Mouse (Mus musculus): ENCODE results near the gene Tex19.2. TPM values are rescaled to one million over a fixed set of nuclear protein-coding genes. Genes with fewer than 3 reads are reported as not detected.
"Not testable (repeated sequence)": the region's sequence is repeated elsewhere in the genome, so short reads cannot be mapped to it uniquely, and the experiment has no call there.

Gene Tex19.2
- total and polyA plus RNA-seq, 3 experiments = 0.64 to 2.4 (median 1.4) TPM

DNA sequence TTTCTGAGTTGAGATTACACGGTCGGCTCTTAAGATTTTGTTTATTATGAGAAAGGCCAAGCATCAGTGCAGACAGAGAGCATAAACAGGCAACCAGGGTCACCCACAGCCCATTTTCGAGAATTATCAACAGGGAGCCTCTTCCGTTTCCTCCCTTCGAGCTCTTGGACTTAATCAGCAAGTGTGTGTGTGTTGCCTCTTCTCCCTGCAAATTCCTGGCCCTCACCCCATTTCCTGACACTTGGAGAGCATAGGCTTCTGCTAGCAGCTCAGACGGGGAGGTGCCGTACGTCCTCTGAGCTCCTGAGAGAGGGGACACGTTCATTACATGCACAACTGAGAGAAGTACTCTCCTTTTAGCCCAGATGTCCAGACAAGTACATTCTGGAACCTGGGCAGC is 10.4 kb downstream of the Tex19.2 start:
- H3K4me3 ChIP-seq (replicated peaks in 1 of 3; ENCODE audit: low read depth in 2 of 3, low read length in 2 of 3, poor library complexity in 1 of 3) = no peak overlapping the region
- no peaks in the 10 kb centered on the region for H3K36me3 ChIP-seq (replicated peaks in 1 of 2; ENCODE audit: control insufficient read depth in 1 of 2, insufficient read depth in 1 of 2, low read length in 1 of 2)
- dilution Hi-C loops (cut with MboI; ENCODE audit: extremely low pct_ligation_motif_present, extremely low pct_unique_long_range_greater_than_20kb, low sequenced_read_pairs) = no loop called here

DNA sequence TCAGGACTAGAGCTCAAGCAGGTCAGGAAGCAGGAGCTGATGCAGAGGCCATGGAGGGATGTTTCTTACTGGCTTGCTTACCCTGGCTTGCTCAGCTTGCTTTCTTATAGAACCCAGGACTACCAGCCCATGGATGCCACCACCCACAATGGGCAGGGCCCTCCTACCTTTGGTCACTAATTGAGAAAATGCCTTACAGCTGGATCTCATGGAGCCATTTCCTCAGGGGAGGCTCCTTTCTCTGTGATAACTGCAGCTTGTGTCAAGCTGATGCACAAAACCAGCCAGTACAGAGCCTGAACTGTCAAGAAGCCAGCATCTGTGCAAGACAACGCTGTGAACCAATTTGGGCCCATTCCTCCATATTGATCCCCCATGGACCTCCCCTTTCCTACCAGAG is 11.2 kb downstream of the Tex19.2 start:
- dilution Hi-C loops (cut with MboI; ENCODE audit: extremely low pct_ligation_motif_present, extremely low pct_unique_long_range_greater_than_20kb, low sequenced_read_pairs); DNase-seq (ENCODE audit: extremely low read depth); H3K4me3 ChIP-seq (replicated peaks in 1 of 3; ENCODE audit: low read depth in 2 of 3, low read length in 2 of 3, poor library complexity in 1 of 3); H3K27me3 ChIP-seq (replicated peaks); H3K4me1 ChIP-seq (ENCODE audit: control insufficient read depth in 1 of 2, insufficient read depth in 2 of 2); H3K27ac ChIP-seq (ENCODE audit: insufficient read depth, low read depth); H3K4me2 ChIP-seq (ENCODE audit: insufficient read depth, low read depth, poor library complexity, severe bottlenecking); H3K36me3 ChIP-seq (replicated peaks in 1 of 2; ENCODE audit: control insufficient read depth in 1 of 2, insufficient read depth in 1 of 2, low read length in 1 of 2); H3K79me2 ChIP-seq (replicated peaks; ENCODE audit: control insufficient read depth, extremely low read depth, insufficient read depth, poor library complexity, severe bottlenecking); H3K9ac ChIP-seq (ENCODE audit: insufficient read depth, low read depth); H3K9me3 ChIP-seq (replicated peaks; ENCODE audit: low read length); in situ Hi-C loops (cut with MboI; ENCODE audit: low pct_ligation_motif_present, low pct_unique_long_range_greater_than_20kb, low sequenced_read_pairs): not testable (repeated sequence)

More for the DNA sequence above, 10.4 kb downstream of the Tex19.2 start:
- no peaks in the 10 kb centered on the region for H3K79me2 ChIP-seq (replicated peaks; ENCODE audit: control insufficient read depth, extremely low read depth, insufficient read depth, poor library complexity, severe bottlenecking)
- H3K27ac ChIP-seq (ENCODE audit: insufficient read depth, low read depth) = no peak overlapping the region
- TF ChIP-seq MYC (IDR thresholded peaks at IDR 0.05; ENCODE audit: low read depth, low read length) = no peak
- no peak for TF ChIP-seq RCOR1 (conservative IDR thresholded peaks at IDR 0.05; ENCODE audit: low read depth, low read length)
- no peaks in the 10 kb centered on the region for H3K4me1 ChIP-seq (ENCODE audit: control insufficient read depth in 1 of 2, insufficient read depth in 2 of 2)
- in situ Hi-C loops (cut with MboI; ENCODE audit: low pct_ligation_motif_present, low pct_unique_long_range_greater_than_20kb, low sequenced_read_pairs) = no loop called here
- H3K4me2 ChIP-seq (ENCODE audit: insufficient read depth, low read depth, poor library complexity, severe bottlenecking) = no peak overlapping the region
- H3K9me3 ChIP-seq (replicated peaks; ENCODE audit: low read length) = no peaks in the 10 kb centered on the region
- peaks cover 3% of the 10 kb centered on the region for H3K27me3 ChIP-seq (replicated peaks)
- H3K9ac ChIP-seq (ENCODE audit: insufficient read depth, low read depth) = no peak overlapping the region
- DNase-seq (ENCODE audit: extremely low read depth) = no peak

DNA sequence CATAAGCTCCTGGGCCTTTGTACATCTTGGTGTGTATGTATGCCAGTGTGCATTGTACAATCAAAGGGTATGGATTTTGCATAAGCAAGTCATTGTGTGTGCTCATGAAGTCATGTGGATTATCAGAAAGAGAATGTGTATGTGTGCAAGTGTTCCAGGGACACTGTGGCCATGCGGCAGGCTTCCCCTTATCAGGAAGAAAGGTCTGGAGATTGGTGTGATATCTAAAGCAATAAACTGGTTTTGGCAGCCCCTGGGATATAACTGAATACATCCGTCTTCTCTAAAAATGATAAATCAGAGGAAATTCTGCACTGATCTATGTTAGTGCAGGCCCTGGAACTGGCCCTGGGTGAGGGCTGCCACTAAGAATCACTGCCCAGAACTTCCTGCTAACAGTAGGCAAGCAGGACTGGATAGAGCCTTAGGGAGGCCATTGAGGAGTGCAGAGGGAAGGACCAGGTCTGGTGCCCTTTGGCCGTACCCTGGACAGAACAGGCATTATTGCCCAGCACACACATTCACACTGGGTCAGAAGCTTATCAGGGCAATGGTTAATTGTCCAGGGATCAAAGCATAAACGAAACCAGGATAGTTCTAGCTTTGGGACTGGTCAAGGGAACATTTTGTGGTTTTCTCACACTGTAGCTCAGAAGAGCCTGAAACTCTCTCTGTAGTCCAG is 17.2 kb downstream of the Tex19.2 start:
- in situ Hi-C loops (cut with MboI; ENCODE audit: low pct_ligation_motif_present, low pct_unique_long_range_greater_than_20kb, low sequenced_read_pairs) (no loop called here), dilution Hi-C loops (cut with MboI; ENCODE audit: extremely low pct_ligation_motif_present, extremely low pct_unique_long_range_greater_than_20kb, low sequenced_read_pairs) (no loop called here)
- no peaks in the 10 kb centered on the region for H3K79me2 ChIP-seq (replicated peaks; ENCODE audit: control insufficient read depth, extremely low read depth, insufficient read depth, poor library complexity, severe bottlenecking)
- no peaks in the 10 kb centered on the region for H3K36me3 ChIP-seq (replicated peaks in 1 of 2; ENCODE audit: control insufficient read depth in 1 of 2, insufficient read depth in 1 of 2, low read length in 1 of 2)
- no peaks in the 10 kb centered on the region for H3K9me3 ChIP-seq (replicated peaks; ENCODE audit: low read length)
- no peak for DNase-seq (ENCODE audit: extremely low read depth)
- H3K4me1 ChIP-seq (ENCODE audit: control insufficient read depth in 1 of 2, insufficient read depth in 2 of 2) = no peaks in the 10 kb centered on the region
- no peak for TF ChIP-seq POLR2A (IDR thresholded peaks at IDR 0.05; ENCODE audit: low read depth, low read length)
- no peak for TF ChIP-seq UBTF (IDR thresholded peaks at IDR 0.05; ENCODE audit: low read depth, low read length)
- no peak for TF ChIP-seq EP300 (IDR thresholded peaks at IDR 0.05; ENCODE audit: low read length)
- H3K27ac ChIP-seq (ENCODE audit: insufficient read depth, low read depth) = no peak overlapping the region
- H3K4me2 ChIP-seq (ENCODE audit: insufficient read depth, low read depth, poor library complexity, severe bottlenecking) = no peak overlapping the region
- H3K9ac ChIP-seq (ENCODE audit: insufficient read depth, low read depth) = no peak overlapping the region
- H3K4me3 ChIP-seq (replicated peaks in 1 of 3; ENCODE audit: low read depth in 2 of 3, low read length in 2 of 3, poor library complexity in 1 of 3) = no peak overlapping the region
- no peaks in the 10 kb centered on the region for H3K27me3 ChIP-seq (replicated peaks)

DNA sequence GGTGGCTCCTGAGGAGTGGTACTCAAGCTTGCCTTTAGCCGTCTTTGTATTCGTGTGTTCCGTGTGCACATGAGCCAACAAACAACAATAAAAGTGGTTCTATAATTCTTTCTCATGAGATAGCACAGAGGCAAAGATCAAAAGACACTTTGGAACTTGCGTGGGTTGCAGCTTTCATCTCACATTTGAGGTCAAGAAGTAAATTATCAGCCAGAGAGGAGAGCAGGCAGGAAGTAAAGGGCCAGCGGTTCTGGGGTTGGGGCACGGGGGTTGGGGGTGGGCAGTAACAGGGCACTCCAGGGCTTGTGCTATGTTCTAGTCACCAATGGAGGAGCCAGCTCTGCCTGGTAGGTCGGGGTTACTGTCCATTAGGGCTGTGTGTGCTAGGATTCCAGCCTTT is 17.8 kb downstream of the Tex19.2 start:
- Histone ChIP-seq H3K27me3 (replicated peaks) (no peaks in the 10 kb centered on the region), H3K9me3 (replicated peaks; ENCODE audit: low read length) (no peaks in the 10 kb centered on the region), H3K36me3 (replicated peaks in 1 of 2; ENCODE audit: control insufficient read depth in 1 of 2, insufficient read depth in 1 of 2, low read length in 1 of 2) (no peaks in the 10 kb centered on the region), H3K9ac (ENCODE audit: insufficient read depth, low read depth) (no peak overlapping the region), H3K4me2 (ENCODE audit: insufficient read depth, low read depth, poor library complexity, severe bottlenecking) (no peak overlapping the region), H3K27ac (ENCODE audit: insufficient read depth, low read depth) (no peak overlapping the region), H3K4me1 (ENCODE audit: control insufficient read depth in 1 of 2, insufficient read depth in 2 of 2) (no peaks in the 10 kb centered on the region), H3K4me3 (replicated peaks in 1 of 3; ENCODE audit: low read depth in 2 of 3, low read length in 2 of 3, poor library complexity in 1 of 3) (no peak overlapping the region), H3K79me2 (replicated peaks; ENCODE audit: control insufficient read depth, extremely low read depth, insufficient read depth, poor library complexity, severe bottlenecking) (no peaks in the 10 kb centered on the region)
- no peak for DNase-seq (ENCODE audit: extremely low read depth)
- no peak for TF ChIP-seq CTCF (conservative IDR thresholded peaks at IDR 0.05 in 1 of 2, IDR thresholded peaks at IDR 0.05 in 1 of 2; ENCODE audit: low read depth in 2 of 2, low read length in 2 of 2)
- TF ChIP-seq EP300 (IDR thresholded peaks at IDR 0.05; ENCODE audit: low read length) = no peak
- TF ChIP-seq MXI1 (IDR thresholded peaks at IDR 0.05; ENCODE audit: low read depth, low read length) = no peak
- TF ChIP-seq MAFK (IDR thresholded peaks at IDR 0.05; ENCODE audit: insufficient replicate concordance, low read length) = no peak
- TF ChIP-seq ZKSCAN1 (IDR thresholded peaks at IDR 0.05; ENCODE audit: borderline replicate concordance, low read depth, low read length) = no peak
- TF ChIP-seq ZNF384 (IDR thresholded peaks at IDR 0.05; ENCODE audit: low read depth, low read length) = no peak
- TF ChIP-seq RCOR1 (conservative IDR thresholded peaks at IDR 0.05; ENCODE audit: low read depth, low read length) = no peak
- TF ChIP-seq MYC (IDR thresholded peaks at IDR 0.05; ENCODE audit: low read depth, low read length) = no peak
- no peak for TF ChIP-seq UBTF (IDR thresholded peaks at IDR 0.05; ENCODE audit: low read depth, low read length)
- dilution Hi-C loops (cut with MboI; ENCODE audit: extremely low pct_ligation_motif_present, extremely low pct_unique_long_range_greater_than_20kb, low sequenced_read_pairs) = no loop called here
- in situ Hi-C loops (cut with MboI; ENCODE audit: low pct_ligation_motif_present, low pct_unique_long_range_greater_than_20kb, low sequenced_read_pairs) = no loop called here

Data from CH12.LX (cell line).